Mouse (Mus musculus) thymus, adult 2 months (tissue): ENCODE measurements around the gene Rpl18. TPM values are rescaled to one million over a fixed set of nuclear protein-coding genes. Genes with fewer than 3 reads are reported as not detected.

Experiments used
- DNase-seq: peaks from one replicate; pipeline ENCODE4 v3.0.0; 2021
- H3K27ac ChIP-seq: fragments of 200-500 bp; 2 replicates; pipeline ENCODE4 v1.5.1; 2012; ENCODE audit warnings: low read length, control low read depth; ENCODE audit not compliant: control insufficient read depth, insufficient read depth
- H3K27me3 ChIP-seq: fragments of 200-500 bp; 2 replicates; pipeline ENCODE4 v1.6.1; 2012; ENCODE audit warnings: mild to moderate bottlenecking, low read length, moderate library complexity, mixed read lengths; ENCODE audit not compliant: control insufficient read depth, insufficient read depth
- H3K36me3 ChIP-seq: fragments of 200-500 bp; 2 replicates; pipeline ENCODE4 v1.6.1; 2012; ENCODE audit warnings: mild to moderate bottlenecking, low read length, moderate library complexity; ENCODE audit not compliant: control insufficient read depth, insufficient read depth
- H3K4me1 ChIP-seq: fragments of 200-500 bp; replicated peaks from 2 replicates; pipeline ENCODE4 v1.6.1; 2012; ENCODE audit warnings: low read length; ENCODE audit not compliant: control insufficient read depth, insufficient read depth
- H3K4me3 ChIP-seq: fragments of 200-500 bp; 2 replicates; pipeline ENCODE4 v1.5.1; 2012; ENCODE audit warnings: mild to moderate bottlenecking, low read length, control low read depth, moderate library complexity; ENCODE audit not compliant: control insufficient read depth, insufficient read depth
- CTCF ChIP-seq: fragments of 200-500 bp; IDR thresholded peaks from 2 replicates; pipeline ENCODE4 v1.5.1; 2012; ENCODE audit warnings: mild to moderate bottlenecking, control low read depth, low read length, moderate library complexity, borderline replicate concordance; ENCODE audit not compliant: control insufficient read depth, poor library complexity, insufficient read depth; ENCODE audit errors: extremely low read depth
- POLR2A ChIP-seq: fragments of 200-500 bp; IDR thresholded peaks from 2 replicates; pipeline ENCODE4 v1.6.1; 2012; ENCODE audit warnings: mild to moderate bottlenecking, low read length, control low read depth, moderate library complexity; ENCODE audit not compliant: control insufficient read depth, poor library complexity, insufficient read depth; ENCODE audit errors: extremely low read depth
- WGBS: fragments of 180-500 bp; shearing (Covaris S2); methylation state at CpG from one replicate; pipeline ENCODE4 v1.1.7; 2018; 5-methylcytosine and 5-hydroxymethylcytosine counted together
- polyA plus RNA-seq: library from polyadenylated mRNA; depleted of rRNA; stranded (reverse); fragments of >200 nt; gene quantifications from 2 replicates; pipeline ENCODE4 v1.2.3, GENCODE M21; 2012

Rpl18 gene
- polyA plus RNA-seq, 1 experiment, result 2,384 TPM

DNA sequence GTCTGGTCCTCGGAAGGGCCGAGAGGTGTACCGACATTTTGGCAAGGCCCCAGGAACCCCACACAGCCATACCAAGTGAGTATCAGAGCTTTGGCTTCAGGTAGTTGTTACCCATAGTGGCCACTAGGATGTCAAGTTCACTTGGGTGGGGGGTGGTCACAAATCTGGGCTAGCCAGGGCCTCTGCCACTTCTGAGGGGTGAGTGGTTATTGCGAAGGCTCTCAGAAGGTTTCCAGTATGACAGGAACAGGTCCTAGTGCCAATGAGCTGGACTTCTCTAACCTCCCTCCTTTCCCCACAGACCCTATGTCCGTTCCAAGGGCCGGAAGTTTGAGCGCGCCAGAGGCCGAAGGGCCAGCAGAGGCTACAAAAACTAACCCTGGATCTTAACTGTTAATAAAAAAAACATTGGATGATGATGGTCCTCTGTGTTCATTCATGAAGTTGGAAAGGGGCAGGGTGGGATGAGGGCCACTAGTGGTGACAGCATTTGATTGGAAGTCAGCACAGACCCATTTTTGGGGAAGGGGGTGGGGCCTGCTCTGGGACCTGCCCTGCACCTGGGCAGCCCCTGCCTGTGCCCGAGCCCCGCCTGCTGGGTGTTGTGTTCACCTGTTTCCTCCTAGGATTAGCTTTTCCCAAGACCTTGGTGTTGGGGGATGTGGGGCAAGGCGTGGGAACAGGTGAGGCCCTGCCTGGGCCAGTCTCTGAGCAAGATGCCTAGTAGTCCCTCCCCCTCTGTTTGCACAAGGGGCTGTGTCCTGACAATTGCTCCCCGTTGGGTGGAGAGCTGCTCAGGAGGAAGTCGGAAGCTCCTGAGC is 5.4 kb downstream of the Rpl18 start, which contains the start of gene Fam83e:
Fam83e (plus strand) TSS at position 800 of the 821 bp plus-strand sequence.
- TF ChIP-seq POLR2A (no peak), CTCF (no peak)
- no peak for DNase-seq
- Histone ChIP-seq H3K4me3 (no peak within 1 kb of the TSS), H3K27me3 (no peaks in the 10 kb centered on the region), H3K36me3 (peaks cover 19% of the 10 kb centered on the region), H3K27ac (no peak within 1 kb of the TSS), H3K4me1 (peaks cover 25% of the 10 kb centered on the region)
- 92% methylated on average over 14 of the region's 14 CpGs for WGBS

DNA sequence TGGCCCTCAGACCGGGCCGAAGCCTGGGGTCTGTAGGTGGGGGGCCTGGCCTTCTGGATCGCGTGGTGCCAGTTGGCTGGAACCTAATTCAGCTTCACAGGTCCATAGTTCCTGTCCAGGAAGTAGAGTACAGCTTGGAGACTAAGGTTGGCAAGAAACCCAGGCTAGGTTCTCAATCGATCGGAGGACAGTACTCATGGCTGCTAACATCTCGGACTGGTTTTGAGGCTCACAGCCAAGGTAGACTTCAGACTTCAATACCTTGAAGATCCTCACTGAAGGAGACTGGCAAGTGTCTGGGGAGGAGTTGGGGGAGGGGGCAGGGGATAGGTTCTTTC is 5.9 kb downstream of the Rpl18 start:
- peaks cover 19% of the 10 kb centered on the region for H3K36me3 ChIP-seq
- no peak for DNase-seq
- H3K4me1 ChIP-seq, result peaks cover 19% of the 10 kb centered on the region
- TF ChIP-seq CTCF (no peak), POLR2A (no peak)
- no peak overlapping the region for H3K4me3 ChIP-seq
- no peaks in the 10 kb centered on the region for H3K27me3 ChIP-seq
- H3K27ac ChIP-seq, result no peak overlapping the region
- WGBS, result 95% methylated on average over 7 of the region's 7 CpGs

DNA sequence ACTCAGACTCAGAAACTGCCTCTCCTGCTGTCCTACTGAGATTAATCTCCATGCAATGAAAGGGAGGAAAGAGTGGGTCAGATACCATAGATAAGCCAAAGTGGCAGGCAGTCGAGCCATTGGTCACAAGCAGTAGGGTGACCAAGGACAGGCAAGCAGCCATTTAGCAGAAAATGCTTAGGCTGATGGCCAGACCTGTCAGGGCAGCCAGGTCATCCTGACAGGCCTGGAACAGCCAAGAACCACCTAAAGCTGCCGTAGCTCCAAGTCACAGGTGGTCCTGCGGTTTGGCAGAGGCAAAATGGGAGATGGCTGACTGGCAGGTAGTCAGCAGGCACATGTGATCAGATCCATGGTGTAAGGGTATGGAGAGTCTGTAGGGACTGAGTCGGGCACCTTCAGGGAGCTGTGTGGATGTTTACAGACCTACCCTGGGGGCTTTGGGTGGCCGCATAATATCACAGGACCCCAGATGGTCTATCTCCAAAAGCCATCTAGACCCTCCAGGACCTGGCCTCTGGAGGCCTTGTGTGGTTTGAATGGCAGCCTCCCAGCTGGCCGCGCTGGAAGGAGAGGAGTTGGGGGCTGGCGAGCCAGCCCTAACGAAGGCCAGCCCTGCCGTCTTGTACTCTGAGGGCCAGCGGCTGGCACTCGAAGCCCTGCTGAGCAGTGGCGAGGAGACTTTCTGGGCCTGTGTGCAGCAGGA is 6.5 kb downstream of the Rpl18 start:
- peaks cover 15% of the 10 kb centered on the region for H3K4me1 ChIP-seq
- TF ChIP-seq POLR2A (no peak), CTCF (no peak)

DNA sequence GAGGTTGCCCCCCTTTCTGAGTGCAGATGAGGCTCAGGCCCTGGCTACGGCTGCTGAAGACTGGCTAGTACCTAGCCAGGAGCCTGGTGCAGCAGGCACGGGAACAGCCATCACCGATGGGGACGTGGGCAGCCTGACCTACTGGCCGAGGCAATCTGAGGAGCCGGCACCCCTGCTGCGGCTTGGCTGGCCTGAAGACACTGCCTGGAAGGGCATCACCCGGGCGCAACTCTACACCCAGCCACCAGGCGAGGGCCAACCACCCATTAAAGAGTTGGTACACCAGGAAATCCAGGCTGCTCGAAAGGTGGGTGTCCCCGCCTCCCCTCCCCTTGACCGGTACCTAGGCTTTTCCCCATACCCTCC is 7.1 kb downstream of the Rpl18 start:
- Histone ChIP-seq H3K4me1 (peaks cover 13% of the 10 kb centered on the region), H3K4me3 (no peak overlapping the region), H3K36me3 (peaks cover 19% of the 10 kb centered on the region), H3K27ac (no peak overlapping the region), H3K27me3 (no peaks in the 10 kb centered on the region)
- DNase-seq, result no peak
- 91% methylated on average over 13 of the region's 13 CpGs for WGBS
- TF ChIP-seq POLR2A (no peak), CTCF (no peak)

More for the DNA sequence above, 6.5 kb downstream of the Rpl18 start:
- WGBS, result 90% methylated on average over 13 of the region's 13 CpGs
- Histone ChIP-seq H3K27ac (no peak overlapping the region), H3K4me3 (no peak overlapping the region), H3K36me3 (peaks cover 19% of the 10 kb centered on the region), H3K27me3 (no peaks in the 10 kb centered on the region)
- no peak for DNase-seq

DNA sequence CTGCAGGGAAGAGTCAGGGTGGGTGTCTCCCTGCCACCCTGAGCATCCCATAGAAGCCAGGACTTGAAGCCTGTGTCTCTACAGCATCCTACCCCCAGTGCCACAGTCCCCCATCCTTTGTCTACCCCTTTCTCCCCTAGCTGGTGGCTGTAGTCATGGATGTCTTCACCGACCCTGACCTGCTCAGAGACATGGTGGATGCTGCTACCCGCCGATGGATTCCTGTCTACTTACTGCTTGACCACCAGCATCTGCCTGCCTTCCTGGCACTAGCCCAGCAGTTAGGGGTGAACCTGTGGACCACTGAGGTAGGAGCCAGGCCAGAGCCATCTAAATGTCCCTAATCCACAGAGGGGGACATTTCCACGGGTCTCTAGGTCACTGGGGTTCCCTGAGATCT is 8.0 kb downstream of the Rpl18 start:
- Histone ChIP-seq H3K4me3 (no peak overlapping the region), H3K4me1 (peaks cover 13% of the 10 kb centered on the region), H3K36me3 (peaks cover 19% of the 10 kb centered on the region), H3K27ac (no peak overlapping the region), H3K27me3 (no peaks in the 10 kb centered on the region)
- no peak for TF ChIP-seq CTCF
- TF ChIP-seq POLR2A, result no peak
- no peak for DNase-seq
- WGBS, result 92% methylated on average over 4 of the region's 4 CpGs

DNA sequence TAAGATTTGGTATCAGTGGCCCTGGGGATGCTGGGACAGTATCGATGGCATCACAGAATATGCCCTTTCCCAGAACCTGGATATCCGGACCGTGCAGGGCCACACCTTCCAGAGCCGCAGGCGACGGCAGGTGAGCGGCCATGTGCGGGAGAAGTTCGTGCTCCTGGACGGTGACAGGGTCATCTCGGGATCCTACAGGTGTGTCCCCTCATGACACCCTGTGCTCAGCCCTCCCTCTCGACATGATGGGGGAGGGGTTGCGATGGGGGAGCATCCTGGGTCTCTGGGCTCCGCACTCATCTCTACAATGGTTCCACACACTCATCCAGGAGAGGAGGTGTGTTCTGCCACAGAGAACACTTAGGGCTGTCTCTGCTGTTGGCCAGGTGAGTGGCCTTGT is 8.5 kb downstream of the Rpl18 start:
- TF ChIP-seq CTCF, result no peak
- TF ChIP-seq POLR2A, result no peak
- 97% methylated on average over 14 of the region's 14 CpGs for WGBS
- Histone ChIP-seq H3K27ac (no peak overlapping the region), H3K4me1 (peaks cover 12% of the 10 kb centered on the region), H3K27me3 (no peaks in the 10 kb centered on the region), H3K36me3 (peaks cover 19% of the 10 kb centered on the region), H3K4me3 (no peak overlapping the region)
- no peak for DNase-seq
